Mouse (Mus musculus) lung, postnatal 25 days (tissue): ENCODE data around the gene Tom1.

Experiments
- DNase-seq: peaks from one replicate; pipeline ENCODE4 v3.0.0; 2022; ENCODE audit warnings: low spot score

Tom1 gene

DNA sequence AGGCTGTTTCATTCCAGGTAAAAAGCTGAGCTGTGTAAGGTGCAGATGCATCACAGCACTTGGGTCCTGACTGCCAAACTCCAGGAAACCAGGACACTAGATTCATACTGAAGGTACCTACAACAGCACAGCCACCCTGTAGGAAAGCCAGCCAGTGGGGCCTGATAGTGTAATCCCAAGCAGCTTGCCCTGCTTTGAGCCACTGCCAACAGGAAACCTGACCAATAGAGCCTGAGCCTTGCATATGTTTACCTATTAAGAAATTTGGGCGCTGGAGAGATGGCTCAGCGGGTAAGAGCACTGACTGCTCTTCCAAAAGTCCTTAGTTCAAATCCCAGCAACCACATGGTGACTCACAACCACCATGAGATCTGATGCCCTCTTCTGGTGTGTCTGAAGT, 8.7 kb downstream of the Tom1 start:
- DNase-seq: peak; percentile 31

- no peak for DNase-seq
Measured at GRCm38 (mm10) chr8:75042974-75043373, 9.5 kb downstream of the Tom1 start.

DNA sequence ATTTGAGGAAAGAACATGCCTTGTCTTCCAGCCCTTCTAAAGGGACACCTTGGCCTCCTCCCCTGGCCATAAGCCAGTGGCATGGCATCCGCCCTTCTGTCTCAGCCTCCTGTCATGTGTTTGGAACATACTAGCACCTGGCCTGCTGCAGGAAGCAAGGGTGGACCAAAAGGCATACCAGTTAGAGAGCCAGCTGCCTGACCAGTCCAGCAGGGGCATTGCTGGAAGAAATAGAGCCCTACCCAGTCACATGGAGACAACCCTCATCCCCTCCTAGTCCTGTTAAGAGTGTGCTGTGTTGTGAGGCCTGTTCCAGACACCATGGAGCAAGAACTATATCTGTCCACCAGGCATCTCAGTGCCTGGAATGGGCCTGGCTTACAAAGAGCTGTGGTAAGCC, 12.8 kb downstream of the Tom1 start:
- DNase-seq: no peak

DNA sequence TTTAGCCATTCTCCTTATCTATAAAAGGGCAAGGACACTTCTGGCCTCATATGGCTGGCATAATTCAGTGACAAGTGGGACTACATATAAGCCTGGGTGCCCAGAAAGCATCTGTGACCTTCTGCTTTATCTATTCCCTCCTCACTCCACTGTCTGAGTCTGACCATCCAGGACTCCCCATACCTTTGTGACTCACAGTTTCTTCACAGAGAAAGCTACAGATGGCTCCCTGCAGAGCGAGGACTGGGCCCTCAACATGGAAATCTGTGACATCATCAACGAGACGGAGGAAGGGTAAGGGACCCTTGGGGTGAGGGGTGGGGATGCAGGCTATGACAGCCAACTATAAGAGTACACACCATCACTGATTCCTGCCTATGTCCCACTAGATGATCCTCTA, 14.3 kb downstream of the Tom1 start:
- no peak for DNase-seq

DNA sequence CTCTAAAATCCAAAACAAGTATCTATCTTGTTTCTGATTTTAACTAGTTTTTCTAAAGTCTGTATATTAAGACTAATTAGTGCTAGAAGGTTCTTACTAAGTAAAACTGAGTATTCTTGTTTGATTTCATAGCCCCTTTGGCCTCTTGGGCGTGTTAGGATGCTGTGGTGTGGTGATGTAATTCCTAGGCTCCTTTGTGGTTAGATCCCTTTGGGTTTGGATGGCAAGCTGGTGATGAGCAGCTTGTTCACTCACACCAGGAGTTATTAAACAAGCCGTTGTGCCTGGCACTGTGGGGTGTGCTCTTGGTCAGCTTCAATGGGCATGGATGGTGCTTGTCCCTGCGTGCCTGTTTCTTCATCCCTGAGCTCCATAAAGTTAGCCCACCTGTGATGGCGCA, 19.8 kb downstream of the Tom1 start:
- DNase-seq: no peak

- no peak for DNase-seq
Measured at GRCm38 (mm10) chr8:75055673-75056072, 22.2 kb downstream of the Tom1 start.

DNA sequence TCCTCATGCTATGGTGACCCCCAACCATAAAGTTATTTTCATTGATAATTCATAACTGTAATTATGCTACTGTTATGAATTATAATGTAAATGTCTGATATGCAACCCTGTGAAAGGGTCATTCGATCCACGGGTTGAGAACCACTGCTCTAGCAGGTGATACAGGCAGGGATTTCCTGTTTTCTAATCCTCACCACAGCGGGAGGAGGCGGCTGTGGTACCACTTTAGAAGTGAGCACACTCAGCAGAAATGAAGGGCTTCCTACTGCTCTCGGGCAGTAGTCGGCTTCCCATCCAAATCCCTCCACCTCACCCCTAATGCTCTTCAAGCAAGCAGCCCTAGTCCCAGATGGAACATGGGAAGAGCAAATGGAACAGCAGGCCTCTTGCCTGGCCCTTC, 26.5 kb downstream of the Tom1 start:
- DNase-seq: no peak

GRCm38 (mm10) chr8:75060815-75061214, 27.3 kb downstream of the Tom1 start:
- no peak for DNase-seq

- no peak for DNase-seq
Measured at GRCm38 (mm10) chr8:75063290-75063689, 29.8 kb downstream of the Tom1 start.

DNA sequence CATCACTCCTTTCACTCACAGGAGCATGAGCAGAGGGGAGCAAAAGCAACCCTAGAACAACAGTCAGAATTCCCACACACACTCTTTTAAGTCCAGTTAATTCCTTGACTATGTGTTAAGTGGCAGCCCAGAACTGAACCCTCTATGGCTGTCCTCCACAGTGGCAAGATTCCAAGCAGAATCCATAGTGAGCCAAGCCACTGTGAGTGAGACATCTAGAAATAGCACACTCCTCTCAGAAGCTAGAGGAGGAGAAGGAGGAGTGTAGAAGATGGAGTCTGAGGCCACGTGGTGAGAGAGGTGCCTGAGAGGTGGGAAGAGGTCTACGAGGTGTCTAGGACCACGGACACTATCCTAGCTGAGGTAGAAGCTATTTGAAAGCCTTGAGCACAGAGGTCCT, 31.3 kb downstream of the Tom1 start:
- DNase-seq: no peak

DNA sequence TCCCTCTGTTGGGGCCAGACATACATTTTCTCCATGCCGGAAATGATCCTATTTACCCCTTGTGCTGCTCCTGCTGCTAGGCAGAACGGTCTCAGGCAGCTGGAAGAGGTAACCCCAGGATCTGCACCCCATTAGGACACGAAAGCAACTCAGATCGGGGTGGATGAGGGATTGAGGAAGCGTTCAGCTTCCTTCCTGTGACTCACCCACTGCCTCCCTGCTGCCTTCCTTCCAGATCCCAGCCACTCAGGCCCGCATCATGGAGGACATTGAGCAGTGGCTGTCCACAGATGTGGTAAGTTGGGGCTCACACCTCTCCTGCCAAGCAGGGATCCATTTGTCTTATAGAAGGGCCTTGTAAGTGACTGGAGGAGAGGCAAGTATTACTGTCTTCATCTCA, 33.8 kb downstream of the Tom1 start:
- DNase-seq: no peak

- no peak for DNase-seq
Measured at GRCm38 (mm10) chr8:75070297-75070696, 36.8 kb downstream of the Tom1 start.

DNA sequence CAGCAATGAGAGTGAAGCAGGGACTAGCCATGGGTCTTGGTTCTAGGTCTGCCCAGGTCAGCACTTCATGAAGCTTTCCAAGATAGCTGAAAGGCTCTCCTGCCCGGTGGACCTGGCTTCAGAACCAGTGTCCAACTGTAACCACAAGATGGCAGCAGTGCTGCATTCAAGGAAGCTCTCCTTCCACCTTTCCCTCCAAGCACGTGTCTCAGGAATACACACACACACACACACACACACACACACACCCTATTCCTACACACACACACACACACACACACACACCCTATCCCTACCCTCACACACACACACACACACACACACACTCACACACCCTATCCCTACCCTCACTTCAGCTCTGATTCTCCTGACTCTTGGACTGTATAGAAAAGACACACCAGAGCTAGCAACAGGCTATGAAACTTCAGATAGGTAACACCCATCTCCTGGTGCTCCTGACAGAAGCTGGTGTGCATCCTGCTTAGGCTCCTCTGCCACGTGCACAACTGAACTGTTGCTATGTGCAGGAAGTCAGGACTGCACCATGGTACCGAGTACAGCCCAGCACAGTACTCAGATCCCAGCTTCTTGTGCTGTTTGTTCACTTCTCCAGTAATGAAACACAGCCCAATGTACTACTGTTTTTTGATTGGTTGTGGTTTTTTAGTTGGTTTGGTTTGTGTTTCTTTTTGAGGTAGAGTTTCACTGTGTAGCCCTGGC, 38.3 kb downstream of the Tom1 start:
- peak; percentile 86 for DNase-seq

- no peak for DNase-seq
Measured at GRCm38 (mm10) chr8:75074876-75075275, 41.4 kb downstream of the Tom1 start.

- no peak for DNase-seq
Measured at GRCm38 (mm10) chr8:75078215-75078614, 44.7 kb downstream of the Tom1 start.

DNA sequence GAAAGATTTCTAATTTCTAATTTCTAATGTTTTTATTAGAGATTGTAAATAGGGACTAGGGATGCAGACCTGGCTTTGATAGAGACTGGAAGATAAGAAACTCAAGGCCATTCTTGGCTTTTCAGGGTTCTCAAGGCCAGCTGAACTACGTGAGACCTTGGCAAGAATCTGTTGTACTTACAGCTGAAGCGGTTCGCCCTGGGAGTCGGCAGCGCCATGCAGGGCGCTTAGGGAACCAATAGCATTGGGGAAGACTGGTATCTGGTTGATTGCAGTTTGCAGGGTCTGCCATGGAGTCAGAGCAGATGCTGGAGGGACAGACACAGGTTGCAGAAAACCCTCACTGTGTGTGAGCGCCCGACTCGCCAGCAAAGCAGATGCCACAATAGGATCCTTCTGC, 45.3 kb downstream of the Tom1 start:
- no peak for DNase-seq

DNA sequence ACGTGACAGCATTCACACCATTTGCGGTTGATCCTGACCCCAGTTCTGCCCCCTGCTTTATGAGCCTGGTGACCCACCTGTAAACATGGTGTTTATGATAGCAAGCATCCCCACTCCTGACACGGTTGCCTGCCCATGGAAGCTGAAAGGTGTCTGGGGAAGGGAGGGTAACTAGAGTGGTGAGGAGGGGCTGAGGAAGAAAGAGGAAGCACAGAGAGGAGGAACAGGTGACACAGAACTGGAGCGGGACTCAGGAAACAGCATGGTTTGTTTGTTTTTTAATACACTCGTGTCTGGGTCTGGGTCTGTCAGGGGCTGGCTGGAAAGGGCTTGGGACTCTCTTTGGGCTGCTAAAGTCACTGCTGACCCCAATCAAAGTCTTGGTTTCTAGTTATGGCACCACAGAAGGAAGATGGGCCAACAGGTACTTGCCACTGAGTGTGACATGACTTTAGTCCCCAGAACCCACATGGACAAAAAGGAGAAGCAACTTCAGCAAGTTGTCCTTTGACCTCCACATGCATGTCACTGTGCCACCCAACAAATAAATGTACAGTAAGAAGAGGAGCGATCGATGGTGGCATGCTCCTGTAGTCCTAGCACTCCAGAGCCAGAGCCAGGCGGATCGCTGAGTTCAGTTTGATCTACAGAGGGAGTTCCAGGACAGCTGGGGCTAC, 48.0 kb downstream of the Tom1 start:
- no peak for DNase-seq

- DNase-seq: no peak
Measured at GRCm38 (mm10) chr8:75082181-75082805, 48.8 kb downstream of the Tom1 start.

- peak; percentile 95 for DNase-seq
Measured at GRCm38 (mm10) chr8:75083846-75084245, 50.3 kb downstream of the Tom1 start.

GRCm38 (mm10) chr8:75084382-75085064, 51.0 kb downstream of the Tom1 start:
- DNase-seq: no peak

DNA sequence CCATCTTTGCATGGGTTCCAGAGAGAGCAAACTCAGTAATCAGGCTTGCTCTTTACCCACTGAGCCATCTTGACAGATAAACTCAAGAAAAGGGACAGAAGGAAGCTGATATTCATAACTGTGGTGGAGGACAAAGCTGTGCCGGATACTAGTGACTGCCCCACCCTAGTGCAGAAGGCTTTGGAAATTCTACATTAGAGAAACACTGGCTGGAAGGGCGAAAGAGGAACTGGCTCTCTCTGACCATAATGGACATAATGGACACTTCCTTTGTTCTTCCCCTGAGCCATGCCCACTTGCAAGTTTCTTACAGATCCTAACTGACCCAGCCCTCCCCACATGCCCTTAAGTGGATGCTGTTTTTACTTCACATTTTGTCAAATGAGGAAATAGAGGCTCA, 52.5 kb downstream of the Tom1 start:
- peak; percentile 54 for DNase-seq

DNA sequence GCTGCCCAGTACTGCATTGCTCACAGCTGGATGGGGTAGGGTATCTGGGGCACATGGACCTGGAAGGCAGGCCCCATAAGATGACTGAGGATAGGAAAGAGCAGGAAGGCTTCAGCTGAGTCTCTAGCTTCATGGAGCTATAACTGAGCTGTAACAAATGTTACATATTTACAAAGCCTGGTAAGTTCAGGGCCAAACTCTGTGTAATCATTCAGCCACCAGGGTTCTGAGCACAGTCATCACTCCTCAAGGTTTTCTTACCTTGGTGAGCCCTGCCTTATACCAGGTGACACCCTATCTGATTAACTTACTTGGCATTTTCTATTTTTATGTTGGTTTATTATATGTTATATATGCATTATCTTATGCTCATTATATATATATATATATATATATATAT, 53.6 kb downstream of the Tom1 start:
- no peak for DNase-seq
